Mouse (Mus musculus): ENCODE measurements around the gene Gpatch11. TPM values are rescaled to one million over a fixed set of nuclear protein-coding genes. Genes with fewer than 3 reads are reported as not detected.

The Gpatch11 gene
- polyA plus RNA-seq, 1 experiment from 2014 or later = 31.8 TPM

DNA sequence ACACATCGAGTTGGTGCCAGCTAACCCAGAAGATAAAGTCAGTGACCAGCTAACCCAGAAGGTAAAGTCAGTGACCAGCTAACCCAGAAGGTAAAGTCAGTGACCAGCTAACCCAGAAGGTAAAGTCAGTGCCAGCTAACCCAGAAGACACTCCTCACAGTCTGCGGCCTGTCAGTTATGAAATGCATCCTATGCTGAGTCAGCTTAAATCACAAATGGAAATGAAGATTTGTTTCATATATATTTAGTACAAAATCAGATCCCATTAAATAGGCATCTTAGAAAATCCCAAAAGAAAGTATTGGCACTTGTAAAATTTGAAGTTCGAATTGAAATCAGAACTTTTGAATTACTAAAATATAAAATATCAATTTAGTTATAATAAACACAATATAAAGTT is 25.8 kb upstream of the Gpatch11 start:
- Histone ChIP-seq H3K4me1 (ENCODE audit: control insufficient read depth, insufficient read depth, low read length) (no peaks in the 10 kb centered on the region), H3K9me3 (replicated peaks; ENCODE audit: control insufficient read depth, low read length) (no peaks in the 10 kb centered on the region), H3K4me3 (ENCODE audit: low read depth, low read length) (no peak overlapping the region), H3K27ac (ENCODE audit: low read depth, low read length) (no peak overlapping the region), H3K36me3 (ENCODE audit: control insufficient read depth, insufficient read depth, low read length) (peaks cover 10% of the 10 kb centered on the region), H3K27me3 (ENCODE audit: control insufficient read depth, insufficient read depth, low read length) (no peaks in the 10 kb centered on the region), H3K4me2 (no peak overlapping the region), H3K9ac (ENCODE audit: low read depth, low read length) (no peak overlapping the region)
- WGBS (ENCODE audit: insufficient replicate concordance) = 93% methylated on average over 3 of the region's 3 CpGs
- no peak for ATAC-seq (replicated peaks; ENCODE audit: insufficient number of reproducible peaks, low FRiP score, low TSS enrichment)

DNA sequence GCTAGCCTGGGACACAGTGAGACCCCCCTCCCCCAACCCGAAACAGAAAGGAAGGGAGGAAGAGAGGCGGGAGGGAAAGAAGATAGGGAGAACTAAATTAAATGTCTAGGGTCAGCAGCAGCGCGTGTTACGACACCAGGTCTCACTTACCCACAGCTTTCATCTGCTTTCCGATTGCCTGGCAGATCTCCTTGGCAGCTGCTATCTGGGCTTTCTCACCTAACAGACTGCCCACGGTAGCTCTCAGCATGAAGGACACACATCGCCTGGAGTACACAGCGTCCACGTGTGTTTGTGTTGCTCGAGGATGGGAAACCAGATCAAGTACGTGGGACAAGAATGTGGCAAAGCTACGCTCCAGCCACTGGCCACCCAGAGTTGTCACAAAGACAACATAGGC is 11.0 kb upstream of the Gpatch11 start:
- H3K9me3 ChIP-seq (replicated peaks; ENCODE audit: control insufficient read depth, low read length) = no peaks in the 10 kb centered on the region
- no peak for ATAC-seq (replicated peaks; ENCODE audit: insufficient number of reproducible peaks, low FRiP score, low TSS enrichment)
- peaks cover 18% of the 10 kb centered on the region for H3K36me3 ChIP-seq (ENCODE audit: control insufficient read depth, insufficient read depth, low read length)
- no peak overlapping the region for H3K4me2 ChIP-seq
- no peak overlapping the region for H3K9ac ChIP-seq (ENCODE audit: low read depth, low read length)
- no peaks in the 10 kb centered on the region for H3K27me3 ChIP-seq (ENCODE audit: control insufficient read depth, insufficient read depth, low read length)
- no peak overlapping the region for H3K4me3 ChIP-seq (ENCODE audit: low read depth, low read length)
- 55% methylated on average over 13 of the region's 13 CpGs for WGBS (ENCODE audit: insufficient replicate concordance)
- no peak overlapping the region for H3K27ac ChIP-seq (ENCODE audit: low read depth, low read length)
- H3K4me1 ChIP-seq (ENCODE audit: control insufficient read depth, insufficient read depth, low read length) = no peaks in the 10 kb centered on the region

DNA sequence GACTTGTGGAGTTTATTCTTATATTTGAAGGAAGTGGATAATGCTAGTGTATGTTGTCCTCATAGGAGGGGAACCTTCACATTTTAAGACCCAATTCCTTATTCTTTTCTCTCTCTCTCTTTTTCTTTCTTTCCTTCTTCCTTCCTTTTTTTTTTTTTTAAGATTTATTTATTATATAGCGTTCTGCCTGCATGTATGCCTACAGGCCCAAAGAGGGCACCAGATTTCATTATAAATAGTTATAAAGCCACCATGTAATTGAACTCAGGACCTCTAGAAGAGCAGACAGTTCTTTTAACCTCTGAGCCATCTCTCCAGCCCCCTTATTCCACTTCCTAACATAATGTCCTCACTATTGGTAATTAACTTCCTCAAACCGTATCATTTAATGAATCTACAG is 689 bp downstream of the Gpatch11 start:
- Histone ChIP-seq H3K27ac (ENCODE audit: low read depth, low read length) (peak overlapping the region; percentile 82), H3K4me2 (peak overlapping the region; percentile 80), H3K27me3 (ENCODE audit: control insufficient read depth, insufficient read depth, low read length) (no peaks in the 10 kb centered on the region), H3K4me3 (ENCODE audit: low read depth, low read length) (peak overlapping the region; percentile 88), H3K9ac (ENCODE audit: low read depth, low read length) (peak overlapping the region; percentile 73), H3K36me3 (ENCODE audit: control insufficient read depth, insufficient read depth, low read length) (peaks cover 8% of the 10 kb centered on the region; the same call in 1 of the 2 replicates), H3K9me3 (replicated peaks; ENCODE audit: control insufficient read depth, low read length) (no peaks in the 10 kb centered on the region), H3K4me1 (ENCODE audit: control insufficient read depth, insufficient read depth, low read length) (no peaks in the 10 kb centered on the region)
- 46% methylated on average over 2 of the region's 2 CpGs for WGBS (ENCODE audit: insufficient replicate concordance)
- ATAC-seq (replicated peaks; ENCODE audit: insufficient number of reproducible peaks, low FRiP score, low TSS enrichment) = no peak

DNA sequence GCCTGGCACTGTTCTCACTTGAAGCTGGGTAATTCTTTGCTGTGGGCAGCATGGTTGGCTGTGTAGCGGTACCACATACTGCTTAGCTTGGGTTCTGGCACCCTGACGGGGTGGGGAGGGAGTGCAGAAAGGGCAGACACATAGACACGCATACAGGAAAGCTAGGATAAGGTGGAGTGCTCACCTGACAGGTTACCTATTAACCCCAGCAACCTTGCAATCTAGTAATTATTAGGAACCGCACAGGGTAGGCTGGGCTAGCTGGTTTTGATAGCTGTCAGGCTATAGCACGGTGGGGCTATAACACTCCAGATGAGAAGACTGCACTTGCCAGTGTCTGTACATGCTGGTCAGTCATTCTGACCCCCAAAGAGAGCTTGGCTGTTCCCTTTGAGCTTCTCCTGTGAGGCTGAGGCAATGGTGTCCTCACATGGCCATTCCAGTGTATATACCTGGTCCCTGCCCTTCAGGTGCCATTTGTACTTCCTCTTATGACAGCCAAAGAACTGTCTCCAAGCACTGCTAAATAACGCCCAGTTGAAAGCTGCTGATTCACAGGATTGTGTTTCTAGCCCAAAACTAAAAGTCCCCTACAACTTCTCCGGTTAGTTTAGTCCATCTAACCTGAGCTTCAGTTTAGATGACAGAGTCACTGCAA is 7.0 kb downstream of the Gpatch11 start:
- no peak overlapping the region for H3K4me3 ChIP-seq (ENCODE audit: low read depth, low read length)
- no peak for ATAC-seq (replicated peaks; ENCODE audit: insufficient number of reproducible peaks, low FRiP score, low TSS enrichment)
- H3K9ac ChIP-seq (ENCODE audit: low read depth, low read length) = no peak overlapping the region
- H3K9me3 ChIP-seq (replicated peaks; ENCODE audit: control insufficient read depth, low read length) = no peaks in the 10 kb centered on the region
- H3K27ac ChIP-seq (ENCODE audit: low read depth, low read length) = no peak overlapping the region
- H3K4me1 ChIP-seq (ENCODE audit: control insufficient read depth, insufficient read depth, low read length) = no peaks in the 10 kb centered on the region
- H3K36me3 ChIP-seq (ENCODE audit: control insufficient read depth, insufficient read depth, low read length) = peaks cover 22% of the 10 kb centered on the region
- no peak overlapping the region for H3K4me2 ChIP-seq
- 89% methylated on average over 7 of the region's 7 CpGs for WGBS (ENCODE audit: insufficient replicate concordance)
- no peaks in the 10 kb centered on the region for H3K27me3 ChIP-seq (ENCODE audit: control insufficient read depth, insufficient read depth, low read length)

DNA sequence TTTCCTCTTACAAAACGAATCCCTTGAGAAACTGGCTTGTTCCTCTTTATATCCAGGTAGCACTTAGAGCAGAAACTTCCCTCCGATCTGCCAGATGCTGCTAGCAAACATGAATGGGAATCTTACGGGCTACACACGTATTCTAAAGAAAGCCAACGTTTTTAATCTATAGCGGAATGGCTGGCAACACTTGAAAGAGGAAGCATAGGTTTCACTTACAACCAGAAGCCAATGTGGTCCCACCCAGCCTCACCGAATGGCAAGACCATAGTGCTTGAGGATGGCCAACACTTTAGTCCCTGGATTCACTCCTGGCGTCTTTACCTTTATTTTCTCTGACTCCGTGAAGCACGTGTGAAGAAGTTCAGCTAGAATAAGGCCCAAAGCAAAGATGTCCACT is 20.9 kb downstream of the Gpatch11 start:
- H3K4me1 ChIP-seq (ENCODE audit: control insufficient read depth, insufficient read depth, low read length) = no peaks in the 10 kb centered on the region
- no peak overlapping the region for H3K4me3 ChIP-seq (ENCODE audit: low read depth, low read length)
- no peak overlapping the region for H3K27ac ChIP-seq (ENCODE audit: low read depth, low read length)
- no peak overlapping the region for H3K9ac ChIP-seq (ENCODE audit: low read depth, low read length)
- ATAC-seq (replicated peaks; ENCODE audit: insufficient number of reproducible peaks, low FRiP score, low TSS enrichment) = no peak
- H3K27me3 ChIP-seq (ENCODE audit: control insufficient read depth, insufficient read depth, low read length) = no peaks in the 10 kb centered on the region
- H3K9me3 ChIP-seq (replicated peaks; ENCODE audit: control insufficient read depth, low read length) = no peaks in the 10 kb centered on the region
- H3K36me3 ChIP-seq (ENCODE audit: control insufficient read depth, insufficient read depth, low read length) = peaks cover 8% of the 10 kb centered on the region; the same call in 1 of the 2 replicates
- 85% methylated on average over 10 of the region's 10 CpGs for WGBS (ENCODE audit: insufficient replicate concordance)
- no peak overlapping the region for H3K4me2 ChIP-seq

DNA sequence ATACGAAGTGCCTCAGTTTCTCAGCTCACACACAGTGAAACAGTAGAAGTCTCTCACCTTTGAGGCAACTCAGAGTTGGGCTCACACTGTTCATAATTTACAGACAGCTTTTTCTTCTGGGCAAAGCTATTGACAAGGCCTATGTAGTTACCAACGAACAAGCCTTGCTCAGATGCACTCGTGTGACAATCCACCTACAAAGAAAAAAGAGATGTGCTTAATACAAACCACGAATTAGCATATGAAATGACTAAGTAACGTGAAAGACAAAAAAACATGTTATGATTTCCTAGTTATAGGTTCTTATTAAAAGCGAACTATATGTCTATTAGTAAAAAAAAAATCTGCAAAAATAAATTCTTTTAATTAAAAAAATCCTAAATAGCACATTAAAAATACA is 38.5 kb downstream of the Gpatch11 start:
- peaks cover 7% of the 10 kb centered on the region; the same call in 1 of the 2 replicates for H3K36me3 ChIP-seq (ENCODE audit: control insufficient read depth, insufficient read depth, low read length)
- H3K9me3 ChIP-seq (replicated peaks; ENCODE audit: control insufficient read depth, low read length) = no peaks in the 10 kb centered on the region
- no peak overlapping the region for H3K4me3 ChIP-seq (ENCODE audit: low read depth, low read length)
- H3K4me2 ChIP-seq = no peak overlapping the region
- H3K4me1 ChIP-seq (ENCODE audit: control insufficient read depth, insufficient read depth, low read length) = no peaks in the 10 kb centered on the region
- WGBS (ENCODE audit: insufficient replicate concordance) = 85% methylated on average over 6 of the region's 6 CpGs
- no peak overlapping the region for H3K27ac ChIP-seq (ENCODE audit: low read depth, low read length)
- no peak overlapping the region for H3K9ac ChIP-seq (ENCODE audit: low read depth, low read length)
- ATAC-seq (replicated peaks; ENCODE audit: insufficient number of reproducible peaks, low FRiP score, low TSS enrichment) = no peak
- H3K27me3 ChIP-seq (ENCODE audit: control insufficient read depth, insufficient read depth, low read length) = no peaks in the 10 kb centered on the region

DNA sequence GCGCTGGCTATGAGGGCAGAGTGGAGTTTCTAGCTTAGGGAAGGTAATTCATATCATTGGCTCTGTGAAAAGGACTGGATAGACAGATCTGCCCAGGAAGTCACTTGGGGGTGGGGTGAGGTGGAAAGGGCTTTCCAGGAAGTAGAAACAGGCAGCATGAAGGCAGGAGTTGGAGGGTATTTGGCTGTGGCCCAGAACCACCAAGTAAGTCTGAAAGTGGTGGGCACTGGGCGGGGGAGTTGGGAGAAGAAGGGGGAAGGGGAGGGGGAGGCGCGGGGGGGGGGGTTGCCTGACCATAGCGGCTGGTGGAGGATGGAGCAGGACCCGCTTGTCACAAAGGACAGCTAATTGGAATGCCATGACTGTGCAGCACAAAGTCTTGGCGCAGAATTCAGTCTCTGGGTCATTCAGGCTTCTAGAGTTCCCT is 46.5 kb downstream of the Gpatch11 start:
- no peaks in the 10 kb centered on the region for H3K9me3 ChIP-seq (replicated peaks; ENCODE audit: control insufficient read depth, low read length)
- WGBS (ENCODE audit: insufficient replicate concordance) = 6% methylated on average over 7 of the region's 7 CpGs
- peak overlapping the region; percentile 76 for H3K27ac ChIP-seq (ENCODE audit: low read depth, low read length)
- H3K4me1 ChIP-seq (ENCODE audit: control insufficient read depth, insufficient read depth, low read length) = 0 out of 2 replicates have a peak, but pooled peaks cover 7% of the 10 kb centered on the region
- peak overlapping the region; percentile 86 for H3K9ac ChIP-seq (ENCODE audit: low read depth, low read length)
- peak overlapping the region; percentile 71 for H3K4me2 ChIP-seq
- H3K36me3 ChIP-seq (ENCODE audit: control insufficient read depth, insufficient read depth, low read length) = no peaks in the 10 kb centered on the region
- peak overlapping the region; percentile 67 for H3K4me3 ChIP-seq (ENCODE audit: low read depth, low read length)
- no peaks in the 10 kb centered on the region for H3K27me3 ChIP-seq (ENCODE audit: control insufficient read depth, insufficient read depth, low read length)
- peak; percentile 58 for ATAC-seq (replicated peaks; ENCODE audit: insufficient number of reproducible peaks, low FRiP score, low TSS enrichment)

DNA sequence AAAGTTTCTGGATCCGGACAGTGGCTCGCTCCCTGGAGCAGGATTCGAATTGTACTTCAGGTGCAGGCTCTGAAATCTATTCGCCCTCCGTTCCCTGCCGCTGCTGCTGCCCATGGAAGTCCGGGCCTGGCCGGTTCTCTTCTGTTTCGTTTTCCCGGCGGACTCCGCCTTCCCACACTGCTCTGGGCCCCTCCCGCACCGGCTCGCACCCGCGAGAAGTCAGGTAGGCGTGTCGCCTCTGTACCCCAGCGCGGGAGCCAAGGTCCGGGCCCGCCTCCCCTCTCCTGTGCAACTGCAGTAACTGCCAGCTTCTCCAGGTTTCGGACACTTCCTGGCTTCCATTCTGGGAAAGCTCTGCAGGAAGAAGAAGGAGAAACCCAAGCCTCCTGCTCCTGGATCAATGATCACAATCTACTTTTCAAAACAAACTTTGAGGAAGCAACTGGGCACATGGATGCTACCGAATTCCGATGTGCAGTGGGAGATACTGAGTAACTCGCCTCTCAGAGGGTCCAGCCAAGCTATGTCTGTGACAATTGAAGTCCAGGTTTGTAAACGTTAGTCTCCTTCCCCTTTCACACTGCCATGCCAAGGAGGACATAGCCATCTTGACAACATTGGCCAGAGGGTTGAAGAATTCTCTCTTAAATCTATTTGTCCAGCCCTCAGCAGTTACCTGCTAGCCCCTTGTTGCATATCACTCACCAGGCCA is 47.2 kb downstream of the Gpatch11 start, which contains the start of gene Eif2ak2:
TSS of gene Eif2ak2 (minus strand) at position 173 of the 712 bp plus-strand sequence.
- Histone ChIP-seq H3K9ac (ENCODE audit: low read depth, low read length) (peak within 1 kb of the TSS; percentile 86), H3K36me3 (ENCODE audit: control insufficient read depth, insufficient read depth, low read length) (no peaks in the 10 kb centered on the region), H3K4me1 (ENCODE audit: control insufficient read depth, insufficient read depth, low read length) (0 out of 2 replicates have a peak, but pooled peaks cover 7% of the 10 kb centered on the region), H3K4me3 (ENCODE audit: low read depth, low read length) (peak within 1 kb of the TSS; percentile 67), H3K27me3 (ENCODE audit: control insufficient read depth, insufficient read depth, low read length) (no peaks in the 10 kb centered on the region), H3K27ac (ENCODE audit: low read depth, low read length) (peak within 1 kb of the TSS; percentile 76), H3K4me2 (peak within 1 kb of the TSS; percentile 71), H3K9me3 (replicated peaks; ENCODE audit: control insufficient read depth, low read length) (no peaks in the 10 kb centered on the region)
- ATAC-seq (replicated peaks; ENCODE audit: insufficient number of reproducible peaks, low FRiP score, low TSS enrichment) = peak; percentile 96
- 1% methylated on average over 28 of the region's 28 CpGs for WGBS (ENCODE audit: insufficient replicate concordance)
